Mouse (Mus musculus) activated CD4-positive, CD25-positive, alpha-beta regulatory T cell, adult 4 months (primary cell): ENCODE results near the gene Cdc73. TPM values are rescaled to one million over a fixed set of nuclear protein-coding genes. Genes with fewer than 3 reads are reported as not detected.

Experiments used
- polyA plus RNA-seq, 2 experiments: library from polyadenylated mRNA; unstranded; fragments of 100-300 nt; shearing (Covaris generic); gene quantifications; one replicate each; pipeline ENCODE4 v1.2.1; 2017

The Cdc73 gene
- polyA plus RNA-seq, 2 experiments from 2014 or later, result 15.3 to 19.9 TPM

Other genes with a start within 250 kb of the Cdc73 start
- gene B3galt2, start 62.2 kb downstream of the Cdc73 start, polyA plus RNA-seq, result under 1 TPM; 0.50 to 0.54 TPM
- 10 to 100 TPM; 48.3 to 62.4 TPM for gene Glrx2, start 13.4 kb upstream of the Cdc73 start, polyA plus RNA-seq
- gene Trove2, start 74.2 kb upstream of the Cdc73 start, polyA plus RNA-seq, result 1 to 10 TPM; 3.9 to 4.3 TPM
- 10 to 100 TPM; 63.2 to 68.9 TPM for gene Uchl5, start 74.4 kb upstream of the Cdc73 start, polyA plus RNA-seq